3 mouse cellular contexts compared by ENCODE assay signal in the genomic region with DNA sequence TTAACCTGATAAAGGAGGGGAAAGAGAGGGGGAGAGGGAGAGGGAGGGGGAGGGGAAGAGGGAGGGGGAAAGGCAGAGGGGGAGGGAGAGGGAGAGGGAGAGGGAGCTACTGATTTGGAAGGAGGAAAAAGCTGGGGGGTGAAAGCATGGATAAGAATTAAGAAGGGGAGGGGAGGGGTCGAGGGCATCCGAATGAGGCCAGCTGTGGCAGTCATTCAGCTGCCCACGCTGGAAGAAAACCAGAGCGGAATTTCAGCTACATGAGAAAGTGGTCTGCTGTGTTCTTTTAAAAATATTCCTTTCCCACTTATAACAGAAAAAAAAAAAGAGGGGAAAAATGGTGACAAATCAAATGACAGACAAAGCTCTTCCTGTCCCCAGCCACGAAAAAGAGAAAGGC.
"Had no signal": no experiment of that assay in that cellular context is flagged by ENCODE, and none has a peak within 500 bp of the region (broad histone marks: within the 10 kb centered on the region; RNA-seq: fewer than 3 reads in every experiment).

No protein-coding gene starts in this region.

- H3K4me3 ChIP-seq: neural tube, embryonic 13.5 days; neural tube, embryonic 15.5 days; stomach, embryonic 15.5 days had no signal

- H3K4me2 ChIP-seq: neural tube, embryonic 13.5 days; neural tube, embryonic 15.5 days; stomach, embryonic 15.5 days had no signal

- H3K36me3 ChIP-seq: neural tube, embryonic 13.5 days; neural tube, embryonic 15.5 days; stomach, embryonic 15.5 days had no signal

- H3K27me3 ChIP-seq: neural tube, embryonic 13.5 days; neural tube, embryonic 15.5 days; stomach, embryonic 15.5 days had no signal
